Mouse (Mus musculus): Measurements from ENCODE around the gene Arhgef10l.
A peak's percentile ranks its signal among the peaks of the same experiment; 100 is the strongest.
"Not testable (repeated sequence)": the region's sequence is repeated elsewhere in the genome, so short reads cannot be mapped to it uniquely, and the experiment has no call there.

Gene Arhgef10l

DNA sequence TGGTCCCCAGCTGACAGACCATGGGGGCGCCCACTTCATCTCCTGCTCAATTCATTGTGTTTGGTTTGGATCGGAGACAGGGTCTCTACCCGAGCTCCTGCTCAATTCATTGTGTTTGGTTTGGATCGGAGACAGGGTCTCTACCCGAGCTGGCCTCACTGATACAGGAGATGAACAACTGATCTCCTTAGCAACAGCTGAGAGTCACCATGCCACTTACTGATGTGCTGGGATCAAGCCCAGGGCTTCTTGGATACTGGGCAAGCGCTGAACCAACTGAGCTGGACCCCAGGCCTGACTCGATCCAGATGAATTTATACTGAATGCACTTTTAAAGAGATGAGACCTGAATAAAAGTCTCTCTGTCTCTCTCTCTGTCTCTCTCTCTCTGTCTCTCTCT, 59.6 kb downstream of the Arhgef10l start:
- DNase-seq (ENCODE audit: low spot score in 2 of 2): no peak

GRCm38 (mm10) chr4:140605790-140606189, 60.0 kb downstream of the Arhgef10l start:
- no peak for DNase-seq (ENCODE audit: low spot score in 2 of 2)

GRCm38 (mm10) chr4:140605247-140605646, 60.6 kb downstream of the Arhgef10l start:
- no peak for DNase-seq (ENCODE audit: low spot score in 2 of 2)

GRCm38 (mm10) chr4:140604541-140604940, 61.3 kb downstream of the Arhgef10l start:
- DNase-seq (ENCODE audit: low spot score in 2 of 2): no peak

- DNase-seq (ENCODE audit: low spot score in 2 of 2): no peak
These were observed 63.8 kb downstream of the Arhgef10l start for GRCm38 (mm10) chr4:140602022-140602421.

DNA sequence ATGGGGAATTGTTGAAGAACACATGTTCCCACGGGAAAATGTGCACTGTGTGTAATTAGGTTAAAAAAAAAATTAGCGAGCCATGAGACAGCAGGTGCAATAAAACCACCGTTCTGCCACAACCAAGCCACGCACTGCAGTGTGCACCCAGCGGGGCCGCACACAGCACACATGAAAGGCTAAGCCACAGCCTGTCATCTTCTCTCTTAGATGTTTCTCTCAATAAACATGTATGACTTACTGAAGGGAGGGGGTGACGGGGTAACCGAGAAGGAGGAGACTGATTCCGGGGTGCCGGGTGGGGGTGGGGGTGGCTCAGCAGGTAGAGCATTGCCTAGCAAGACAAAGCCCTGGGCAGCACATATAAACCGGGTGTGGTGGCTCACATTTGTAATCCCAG, 64.7 kb downstream of the Arhgef10l start:
- DNase-seq (ENCODE audit: low spot score in 2 of 2): no peak

DNA sequence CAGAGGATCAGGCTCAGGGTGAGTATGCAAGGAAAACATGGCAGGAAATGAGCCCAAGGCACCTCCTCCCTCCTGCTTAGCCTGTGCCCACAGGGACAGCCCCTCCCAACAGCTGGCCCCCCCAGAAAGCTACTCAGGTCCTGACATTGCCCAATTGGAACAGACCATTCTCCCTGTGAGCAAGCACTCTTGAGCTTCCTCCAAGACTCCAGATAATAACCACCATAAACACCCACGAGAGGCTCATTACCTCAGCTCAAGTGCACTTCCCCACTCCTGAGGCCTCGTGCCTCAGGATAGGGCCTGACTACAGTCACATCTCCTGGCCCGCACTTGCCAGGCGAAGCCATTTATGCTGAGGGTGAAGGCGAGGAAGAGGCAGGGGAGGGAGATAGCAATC, 67.0 kb downstream of the Arhgef10l start:
- no peak for DNase-seq (ENCODE audit: low spot score in 2 of 2)

DNA sequence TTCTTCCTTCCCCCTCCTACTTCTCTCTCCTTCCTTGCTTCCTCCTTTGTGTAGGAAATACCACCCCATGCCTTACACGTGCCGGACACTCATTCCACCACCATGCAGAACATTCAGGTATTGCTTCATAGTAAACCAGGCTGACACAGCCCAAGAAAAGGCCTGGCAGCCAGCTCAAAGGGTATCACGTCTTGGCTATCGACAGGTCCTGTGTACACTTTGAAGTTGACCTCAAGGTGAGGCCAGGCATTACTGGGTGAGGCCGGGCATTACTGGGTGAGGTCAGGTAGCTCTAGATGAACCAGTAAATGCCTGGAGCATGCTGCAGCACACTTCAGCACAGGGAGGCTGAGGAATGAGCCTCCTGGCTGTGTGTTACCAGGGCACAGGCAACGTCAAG, 67.9 kb downstream of the Arhgef10l start:
- DNase-seq (ENCODE audit: low spot score in 2 of 2): no peak

GRCm38 (mm10) chr4:140597378-140597777, 68.4 kb downstream of the Arhgef10l start:
- no peak for DNase-seq (ENCODE audit: low spot score in 2 of 2)

DNA sequence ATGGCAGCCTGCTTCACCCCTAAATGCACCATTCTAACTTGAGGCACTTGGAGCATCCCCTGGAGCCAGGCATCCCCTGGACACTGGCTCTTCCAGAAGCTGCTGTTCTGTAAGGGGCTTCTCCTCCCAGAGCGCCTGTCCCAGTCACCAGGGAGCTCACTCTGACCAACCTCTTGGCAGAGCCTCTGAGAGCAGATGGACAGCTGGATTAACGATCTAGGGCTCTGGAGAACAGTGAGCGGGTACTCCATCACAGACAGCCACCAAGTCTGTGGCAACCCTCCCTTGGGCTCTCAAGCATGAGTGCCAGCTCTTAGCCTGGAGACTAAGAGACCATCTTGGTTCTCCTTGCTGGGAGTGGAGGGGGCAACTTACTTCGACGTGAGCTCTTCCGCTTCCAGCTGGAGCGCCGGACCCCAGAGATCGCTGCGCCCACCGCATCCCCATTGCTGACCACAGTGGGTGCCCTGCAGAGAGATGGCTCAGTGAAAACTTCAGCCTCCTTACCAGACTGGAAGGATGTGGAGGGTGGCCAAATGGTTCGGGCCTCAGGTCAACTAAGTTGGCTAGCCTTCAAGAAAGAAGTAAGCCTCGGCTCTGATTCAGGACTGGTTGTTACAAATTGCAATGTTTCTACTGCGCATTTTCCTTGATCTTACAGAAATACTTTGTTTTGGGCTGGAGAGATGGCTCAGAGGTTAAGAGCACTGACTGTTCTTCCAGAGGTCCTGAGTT, 71.9 kb downstream of the Arhgef10l start:
- DNase-seq (ENCODE audit: low spot score in 2 of 2): no peak

- no peak for DNase-seq (ENCODE audit: low spot score in 2 of 2)
These were observed 72.6 kb downstream of the Arhgef10l start for GRCm38 (mm10) chr4:140592990-140593770.

DNA sequence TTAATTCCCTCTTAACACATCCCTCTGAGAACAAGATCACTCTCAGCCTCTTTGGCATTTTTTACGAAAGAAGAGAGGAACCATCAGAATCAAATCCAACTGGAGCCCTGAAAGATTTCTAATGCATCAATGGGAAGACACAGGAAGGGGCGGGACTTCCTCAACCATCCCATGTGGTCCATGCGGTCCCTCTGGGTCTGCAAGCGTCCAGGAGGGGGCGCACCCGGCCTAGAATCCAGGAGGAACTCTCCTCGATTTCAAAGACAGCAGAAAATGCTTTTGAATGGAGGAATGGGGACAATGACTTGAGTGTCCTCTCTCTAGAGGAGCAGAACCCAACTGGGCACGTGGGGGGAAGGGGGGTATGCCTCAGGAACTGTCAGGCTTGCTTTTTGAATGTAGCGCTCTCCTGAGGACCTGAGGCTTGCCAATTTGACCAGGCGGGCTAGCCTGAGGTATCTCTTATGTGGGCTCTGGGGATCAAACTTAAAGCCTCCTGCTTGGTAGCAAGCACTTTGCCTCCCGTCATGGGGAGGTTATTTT, 73.5 kb downstream of the Arhgef10l start:
- peak; percentile 91 for DNase-seq (ENCODE audit: low spot score in 2 of 2)

GRCm38 (mm10) chr4:140586478-140586877, 79.3 kb downstream of the Arhgef10l start:
- no peak for DNase-seq (ENCODE audit: low spot score in 2 of 2)

DNA sequence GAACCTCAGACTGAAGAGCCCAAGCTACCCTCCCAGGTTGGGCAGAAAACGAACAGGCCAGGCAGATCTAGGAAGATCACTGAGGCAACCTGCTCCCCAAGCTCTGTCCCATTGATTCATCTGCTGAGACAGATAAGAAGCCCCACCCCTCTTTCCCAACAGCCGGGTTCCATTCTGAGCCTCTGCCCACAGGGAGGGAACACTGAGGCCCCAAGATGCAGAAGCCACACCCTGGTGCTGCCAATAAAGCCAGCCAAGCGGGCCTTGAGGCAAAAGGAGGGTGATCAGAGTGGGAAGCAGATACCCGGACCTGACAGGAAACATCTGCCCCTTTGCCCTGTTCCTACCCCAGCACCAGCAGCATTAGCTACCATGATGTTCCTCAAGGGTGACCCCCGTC, 81.6 kb downstream of the Arhgef10l start:
- DNase-seq (ENCODE audit: low spot score in 2 of 2): no peak

GRCm38 (mm10) chr4:140582390-140583088, 83.3 kb downstream of the Arhgef10l start:
- DNase-seq (ENCODE audit: low spot score in 2 of 2): no peak

DNA sequence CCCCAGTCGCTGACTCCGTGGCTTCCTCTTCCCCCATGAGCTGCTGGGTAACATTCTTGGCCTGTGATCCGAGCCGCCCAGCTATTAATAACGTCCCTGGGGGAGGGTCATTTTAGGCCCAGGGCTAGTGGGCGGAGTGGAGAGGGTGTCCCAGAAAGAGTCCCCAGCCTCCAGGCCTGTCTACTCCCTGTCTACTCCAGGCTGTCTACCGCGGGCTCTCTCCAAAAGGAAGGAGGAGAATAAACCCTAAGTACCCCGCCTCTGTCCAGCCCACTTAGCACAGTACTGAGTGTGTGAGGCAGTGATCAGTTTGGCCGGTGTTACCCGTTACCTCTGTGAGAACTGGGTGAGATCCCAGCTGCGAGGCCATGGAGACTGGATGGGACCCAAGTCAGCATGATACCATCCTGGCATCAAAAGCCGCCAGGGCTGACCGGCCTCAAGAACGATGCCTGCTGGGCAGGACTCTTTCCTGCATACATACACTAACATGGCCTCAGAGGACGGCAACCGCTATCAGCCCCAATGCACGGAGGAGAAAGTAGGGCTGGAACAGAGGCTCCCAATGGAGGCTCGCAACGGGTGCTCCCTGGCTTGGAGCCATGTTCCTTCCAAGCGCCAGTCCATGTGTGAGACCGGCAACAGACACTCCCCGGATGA, 84.0 kb downstream of the Arhgef10l start:
- DNase-seq (ENCODE audit: low spot score in 2 of 2): no peak

- no peak for DNase-seq (ENCODE audit: low spot score in 2 of 2)
These were observed 84.5 kb downstream of the Arhgef10l start for GRCm38 (mm10) chr4:140581341-140581729.

GRCm38 (mm10) chr4:140580866-140581265, 84.9 kb downstream of the Arhgef10l start:
- DNase-seq (ENCODE audit: low spot score in 2 of 2): no peak

DNA sequence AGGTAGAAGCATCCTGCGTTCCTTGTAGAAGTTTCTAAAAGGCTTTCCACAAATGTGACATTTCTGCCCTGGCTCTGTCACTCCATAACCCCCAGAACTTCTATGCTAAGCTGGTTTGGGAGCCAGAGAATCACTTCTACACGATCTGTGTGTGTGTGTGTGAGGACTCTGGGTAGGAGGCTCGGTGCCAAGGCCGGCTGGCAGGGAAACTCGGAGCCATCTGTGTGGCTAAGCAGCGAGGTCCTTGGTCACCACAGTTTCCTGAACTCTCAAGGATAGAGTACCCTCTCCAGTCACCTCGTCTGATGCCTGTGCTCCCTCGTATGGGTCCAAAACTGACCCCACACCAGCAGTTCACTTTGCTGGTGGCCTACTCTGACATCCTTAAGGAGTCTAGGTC, 86.2 kb downstream of the Arhgef10l start:
- peak in 1 of 2 experiments; percentile 83 for DNase-seq (ENCODE audit: low spot score in 2 of 2)

DNA sequence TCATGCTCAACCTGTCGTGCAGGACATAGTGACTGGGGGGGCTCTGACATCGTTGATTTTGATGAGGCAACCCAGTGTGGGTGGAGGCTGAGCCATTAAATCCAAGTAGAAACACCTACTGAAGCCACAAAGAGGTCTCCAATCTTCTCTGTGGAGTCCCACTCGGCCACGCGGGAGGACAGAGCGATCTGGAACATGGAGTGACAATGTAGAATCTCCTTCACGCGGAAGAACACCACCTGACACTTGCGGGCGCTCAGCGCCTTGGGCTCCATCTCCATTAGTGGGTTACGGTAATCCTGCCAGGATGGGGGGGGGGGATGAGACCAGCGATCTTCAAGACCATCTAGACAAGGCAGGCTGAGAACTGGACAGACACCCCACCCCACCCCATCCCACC, 86.7 kb downstream of the Arhgef10l start:
- no peak for DNase-seq (ENCODE audit: low spot score in 2 of 2)

- no peak for DNase-seq (ENCODE audit: low spot score in 2 of 2)
These were observed 89.2 kb downstream of the Arhgef10l start for GRCm38 (mm10) chr4:140576628-140577027.

GRCm38 (mm10) chr4:140574863-140575262, 90.9 kb downstream of the Arhgef10l start:
- DNase-seq (ENCODE audit: low spot score in 2 of 2): not testable (repeated sequence)
